Mouse (Mus musculus) lung, adult 2 months (tissue): ENCODE data around the gene Ccr10. TPM values are rescaled to one million over a fixed set of nuclear protein-coding genes. Genes with fewer than 3 reads are reported as not detected.

ENCODE experiments used
- DNase-seq: peaks from one replicate; pipeline ENCODE4 v3.0.0; 2022
- H3K4me1 ChIP-seq: fragments of 200-500 bp; 2 replicates; pipeline ENCODE4 v1.6.1; 2011; ENCODE audit warnings: low read length; ENCODE audit not compliant: control insufficient read depth, insufficient read depth
- H3K4me3 ChIP-seq: fragments of 200-500 bp; replicated peaks from 2 replicates; pipeline ENCODE3; 2011; ENCODE audit warnings: low read depth, mild to moderate bottlenecking, control low read depth, low read length; ENCODE audit errors: extremely low read depth
- CTCF ChIP-seq: fragments of 200-500 bp; IDR thresholded peaks from 2 replicates; pipeline ENCODE4 v1.5.1; 2011; ENCODE audit warnings: mild to moderate bottlenecking, low read length, control low read depth; ENCODE audit not compliant: insufficient read depth
- POLR2A ChIP-seq: fragments of 200-500 bp; IDR thresholded peaks from 2 replicates; pipeline ENCODE4 v1.6.1; 2011; ENCODE audit warnings: low read depth, mild to moderate bottlenecking, control low read depth, low read length, borderline replicate concordance; ENCODE audit errors: extremely low read depth
- WGBS: fragments of 180-500 bp; shearing (Covaris S2); methylation state at CpG from one replicate; pipeline ENCODE4 v1.1.7; 2018; 5-methylcytosine and 5-hydroxymethylcytosine counted together
- polyA plus RNA-seq: library from polyadenylated mRNA; depleted of rRNA; stranded (reverse); fragments of >200 nt; gene quantifications from 2 replicates; pipeline ENCODE4 v1.2.3, GENCODE M21; 2012

Gene Ccr10
- polyA plus RNA-seq, 1 experiment: 0.45 TPM

DNA sequence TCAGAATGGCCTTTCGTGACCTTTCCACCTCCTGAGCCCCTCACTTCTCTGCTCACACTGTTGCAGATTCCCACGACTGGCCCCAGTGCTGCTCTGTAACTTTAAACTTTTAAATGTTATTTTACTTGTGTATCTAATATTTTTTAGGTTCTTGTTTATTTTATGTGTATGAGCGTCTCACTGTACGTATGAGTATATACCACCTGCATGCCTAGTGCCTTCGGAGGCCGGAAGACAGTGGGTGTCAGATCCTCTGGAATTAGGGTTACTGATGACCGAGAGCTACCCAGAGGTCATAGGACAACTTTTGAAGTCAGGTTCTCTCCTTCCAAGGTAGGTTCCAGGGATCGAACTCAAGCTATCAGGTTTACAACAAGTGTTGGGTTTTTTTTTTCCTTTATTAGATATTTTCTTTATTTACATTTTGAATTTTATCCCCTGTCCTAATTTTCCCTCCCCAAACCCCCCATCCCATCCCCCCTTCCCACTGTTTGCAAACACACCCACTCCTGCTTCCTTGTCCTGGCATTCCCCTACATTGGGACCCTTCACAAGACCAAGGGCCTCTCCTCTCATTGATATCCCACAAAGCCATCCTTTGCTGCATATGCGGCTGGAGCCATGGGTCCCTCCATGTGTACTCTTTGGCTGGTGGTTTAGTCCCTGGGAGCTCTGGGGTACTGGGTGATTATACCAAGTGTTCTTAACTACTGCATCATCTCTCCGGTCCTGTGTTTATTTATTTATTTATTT lies 32.9 kb downstream of the Ccr10 start:
- no peak for DNase-seq
- H3K4me3 ChIP-seq: no peak overlapping the region
- WGBS: 89% methylated on average over 10 of the region's 10 CpGs
- peaks cover 6% of the 10 kb centered on the region for H3K4me1 ChIP-seq
- TF ChIP-seq POLR2A: no peak
- TF ChIP-seq CTCF: no peak

DNA sequence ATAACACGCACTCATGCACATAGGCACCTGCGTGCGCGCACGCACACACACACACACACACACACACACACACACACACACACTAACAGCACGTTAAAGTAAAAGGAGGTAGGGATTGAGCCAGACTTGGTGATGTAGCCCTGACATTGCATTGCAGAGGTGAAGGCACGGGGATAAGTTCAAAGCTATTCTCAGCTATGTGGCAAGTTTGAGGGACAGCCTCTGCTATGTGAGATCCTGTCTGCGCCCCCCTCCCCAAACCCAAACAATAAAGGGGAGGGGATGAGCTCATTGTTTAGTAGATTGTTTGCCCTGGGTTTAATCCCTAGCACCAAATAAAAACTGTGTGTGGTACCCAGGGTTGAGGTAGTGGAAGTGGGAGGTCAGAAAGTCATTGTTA lies 34.2 kb downstream of the Ccr10 start:
- WGBS: 84% methylated on average over 8 of the region's 8 CpGs
- H3K4me1 ChIP-seq: peaks cover 6% of the 10 kb centered on the region
- DNase-seq: no peak
- H3K4me3 ChIP-seq: no peak overlapping the region
- TF ChIP-seq CTCF: no peak
- no peak for TF ChIP-seq POLR2A

DNA sequence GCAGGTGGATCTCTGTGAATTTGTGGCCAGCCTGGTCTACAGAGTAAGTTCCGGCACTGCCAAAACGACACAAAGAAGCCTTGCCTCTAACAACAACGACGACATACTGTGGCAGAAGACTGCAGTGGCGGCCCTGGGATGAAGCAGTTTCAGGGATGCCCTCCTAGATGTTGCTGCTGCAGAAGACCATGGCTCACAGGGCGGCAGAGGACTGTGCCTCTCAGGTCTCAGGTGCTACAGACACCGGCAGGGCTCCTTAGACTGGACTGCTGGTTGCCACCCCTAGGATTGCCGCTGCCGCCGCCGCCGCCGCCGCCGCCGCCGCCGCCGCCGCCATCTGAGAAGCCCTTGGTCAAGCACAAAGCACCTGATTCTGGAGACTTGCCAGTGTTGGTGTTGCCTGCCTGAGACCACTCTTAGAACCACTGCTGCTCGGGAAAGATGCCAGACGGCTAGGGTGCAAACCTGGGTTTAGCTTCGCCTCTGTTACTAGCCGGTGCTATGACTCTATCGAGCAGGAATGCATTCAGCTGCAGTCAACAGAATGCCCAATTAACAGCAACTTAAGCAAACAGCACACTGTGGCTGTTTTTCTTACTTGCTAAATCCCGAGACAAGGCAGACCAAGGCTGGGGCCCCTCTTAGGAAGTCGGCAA lies 35.0 kb downstream of the Ccr10 start:
- no peak for TF ChIP-seq CTCF
- TF ChIP-seq POLR2A: no peak
- Histone ChIP-seq H3K4me1 (peaks cover 6% of the 10 kb centered on the region), H3K4me3 (peak overlapping the region; percentile 47)
- 43% methylated on average over 27 of the region's 27 CpGs for WGBS
- peak; percentile 36 for DNase-seq

DNA sequence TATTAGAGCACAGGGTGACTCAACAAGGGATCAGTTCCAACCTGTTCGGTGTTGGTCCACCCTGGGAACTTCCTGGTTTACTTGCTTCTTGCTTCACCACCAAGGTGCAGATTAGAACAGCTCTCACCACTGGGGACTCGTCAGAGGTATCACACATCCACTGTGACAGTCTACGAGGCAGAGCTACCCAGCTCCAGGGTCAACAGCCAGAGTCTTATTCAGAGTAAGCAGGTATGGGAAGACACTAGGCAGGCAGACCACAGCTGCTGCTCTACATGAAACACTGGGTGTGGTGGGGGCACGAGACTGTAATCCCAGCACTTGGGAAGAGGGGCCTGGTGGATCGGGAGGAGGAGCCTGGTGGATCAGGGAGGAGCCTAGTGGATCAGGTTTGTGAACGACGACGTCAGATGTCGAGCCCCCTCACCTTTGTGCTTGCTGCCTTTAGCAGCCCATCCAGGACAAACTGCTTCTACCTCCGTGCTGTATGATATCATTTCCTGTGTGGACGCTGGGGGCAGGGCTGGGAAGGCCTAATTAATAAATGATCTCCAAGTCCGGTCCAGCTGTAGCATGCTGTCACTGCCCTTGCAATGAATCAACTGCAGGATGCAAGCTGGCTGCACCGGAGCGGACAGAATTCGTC lies 36.6 kb downstream of the Ccr10 start:
- 20% methylated on average over 15 of the region's 15 CpGs for WGBS
- peaks cover 3% of the 10 kb centered on the region; the same call in 1 of the 2 replicates for H3K4me1 ChIP-seq
- DNase-seq: no peak

DNA sequence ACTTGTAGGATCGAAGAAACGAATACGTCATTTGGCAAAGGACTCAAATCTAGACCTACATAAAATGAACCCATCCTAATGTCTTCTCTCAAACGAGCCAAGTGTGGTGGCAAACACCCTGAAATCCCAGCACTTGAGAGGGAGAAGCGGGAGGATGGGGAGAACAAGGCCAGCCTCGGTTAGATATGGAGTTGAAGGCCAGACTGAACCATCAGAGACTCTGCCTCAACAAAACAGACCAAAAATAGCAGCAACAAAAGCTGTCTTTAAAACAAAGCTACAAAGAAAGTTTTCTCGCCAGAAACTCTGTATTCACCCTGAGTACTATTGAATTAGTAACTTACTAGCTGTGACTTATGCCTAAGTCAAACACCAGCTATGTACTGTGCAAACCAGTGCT lies 38.2 kb downstream of the Ccr10 start:
- no peak for DNase-seq
- TF ChIP-seq POLR2A (no peak), CTCF (no peak)
- Histone ChIP-seq H3K4me1 (0 out of 2 replicates have a peak, but pooled peaks cover 2% of the 10 kb centered on the region), H3K4me3 (no peak overlapping the region)
- 69% methylated on average over 7 of the region's 7 CpGs for WGBS

More for the DNA sequence above, 36.6 kb downstream of the Ccr10 start:
- no peak overlapping the region for H3K4me3 ChIP-seq
- TF ChIP-seq CTCF (no peak), POLR2A (no peak)

DNA sequence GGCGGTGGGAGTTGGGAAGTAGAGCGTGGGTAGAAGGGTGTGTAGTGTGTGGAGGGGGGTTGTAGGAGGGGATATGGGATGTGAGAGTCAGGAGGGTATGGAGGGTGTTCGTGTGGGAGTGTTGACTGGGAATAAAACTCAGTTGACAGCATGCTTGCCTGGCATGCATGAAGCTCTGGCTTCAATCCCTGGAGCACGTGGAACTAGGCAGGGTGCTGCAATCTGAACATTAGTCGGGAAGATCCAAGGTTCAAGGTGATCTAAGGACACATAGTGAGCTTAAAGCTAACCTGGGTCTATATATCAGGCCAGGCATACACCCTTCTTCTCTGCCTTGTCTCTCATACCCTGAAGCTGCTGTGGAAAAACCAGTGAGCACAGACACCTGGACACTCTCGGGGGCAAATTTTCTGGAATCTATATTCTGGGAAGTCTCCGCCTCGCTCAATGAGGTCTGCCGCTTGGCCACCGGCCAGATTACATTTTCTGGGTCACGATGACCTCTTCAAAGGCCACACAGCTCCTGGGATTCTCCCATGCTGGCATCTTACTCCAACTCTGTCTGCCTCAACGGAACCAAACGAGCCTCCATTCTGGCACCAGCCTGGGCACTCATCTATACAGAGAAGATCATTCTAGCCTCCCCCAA lies 40.9 kb downstream of the Ccr10 start:
- H3K4me3 ChIP-seq: no peak overlapping the region
- no peaks in the 10 kb centered on the region for H3K4me1 ChIP-seq
- TF ChIP-seq POLR2A (no peak), CTCF (no peak)
- no peak for DNase-seq
- 76% methylated on average over 13 of the region's 13 CpGs for WGBS

DNA sequence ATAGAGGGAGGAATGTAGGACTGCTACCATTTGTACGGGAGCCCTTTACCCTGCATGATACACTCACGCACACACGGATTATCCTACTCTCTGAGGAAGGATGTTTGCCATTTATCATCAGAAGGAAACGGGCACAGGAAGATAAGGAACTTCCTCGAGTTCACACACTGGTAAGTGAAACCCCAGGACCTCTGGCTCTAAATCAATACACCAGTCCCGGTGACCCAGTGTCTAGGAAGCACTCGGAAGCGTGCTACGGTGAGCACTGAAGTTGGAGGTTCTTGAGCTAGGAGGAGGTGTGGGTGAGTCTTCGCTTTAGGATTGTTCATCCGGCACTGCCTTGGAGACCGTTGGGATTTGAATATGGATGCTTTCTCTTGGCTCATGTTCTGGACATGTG lies 42.2 kb downstream of the Ccr10 start:
- 27% methylated on average over 12 of the region's 12 CpGs for WGBS
- TF ChIP-seq CTCF: no peak
- TF ChIP-seq POLR2A: no peak
- no peaks in the 10 kb centered on the region for H3K4me1 ChIP-seq
- DNase-seq: no peak
- no peak overlapping the region for H3K4me3 ChIP-seq

DNA sequence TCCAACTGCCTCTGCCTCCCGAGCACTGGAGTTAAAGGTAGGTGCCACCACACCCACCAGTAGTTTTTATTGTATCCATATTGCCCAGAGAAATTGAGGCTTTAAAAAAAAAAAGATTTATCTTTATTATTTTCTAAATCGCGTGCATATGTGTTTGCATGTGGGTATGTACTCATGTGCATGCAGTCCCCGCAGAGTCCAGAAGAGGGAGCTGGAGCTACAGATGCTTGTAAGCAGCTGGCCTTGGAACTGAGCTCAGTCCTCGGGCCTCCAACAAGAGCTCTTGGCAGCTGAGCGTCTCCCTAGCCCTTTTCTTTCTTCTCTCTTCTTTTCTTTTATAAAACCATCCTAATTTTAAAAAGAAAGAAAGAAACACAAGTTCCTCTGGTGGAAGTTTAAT lies 43.5 kb downstream of the Ccr10 start:
- WGBS: 91% methylated on average over 6 of the region's 6 CpGs
- TF ChIP-seq POLR2A (no peak), CTCF (peak; percentile 28; the same call in 1 of the 2 replicates)
- DNase-seq: no peak
- Histone ChIP-seq H3K4me1 (no peaks in the 10 kb centered on the region), H3K4me3 (no peak overlapping the region)

DNA sequence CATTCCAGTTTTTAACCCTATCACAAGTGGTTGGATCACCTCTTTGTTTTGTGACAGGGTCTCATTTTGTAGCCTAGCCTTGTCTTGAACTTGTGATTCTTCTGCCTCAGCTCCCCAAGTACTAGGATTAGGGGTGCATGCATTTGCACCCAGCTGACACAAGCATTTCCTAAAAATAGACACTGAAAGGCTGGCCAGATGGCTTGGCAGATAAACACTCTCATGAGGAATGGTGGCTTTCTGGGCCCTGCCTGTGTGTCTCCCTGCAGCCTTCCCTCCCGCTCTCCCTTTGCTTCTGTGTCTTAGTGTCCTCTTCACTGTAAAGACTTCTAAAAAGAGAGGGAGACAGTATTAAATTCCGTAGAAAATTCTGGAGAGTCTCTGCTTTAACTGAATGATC lies 44.1 kb downstream of the Ccr10 start:
- TF ChIP-seq CTCF (no peak), POLR2A (no peak)

More for the DNA sequence above, 44.1 kb downstream of the Ccr10 start:
- 85% methylated on average over 2 of the region's 2 CpGs for WGBS
- Histone ChIP-seq H3K4me1 (no peaks in the 10 kb centered on the region), H3K4me3 (no peak overlapping the region)
- no peak for DNase-seq
